Mouse (Mus musculus): Measurements from ENCODE around the gene Abcg1. TPM values are rescaled to one million over a fixed set of nuclear protein-coding genes. Genes with fewer than 3 reads are reported as not detected.

Abcg1 gene
- 1.0 TPM for polyA plus RNA-seq (2014; fragmentation: Illumina TruSeq; extraction: RNeasy Lipid Tissue Mini Kit (QIAGEN cat#74804); ENCODE audit: low replicate concordance)

GRCm38 (mm10) chr17:31057151-31057890, at the start of gene Abcg1:
Gene Abcg1 (plus strand): TSS chr17:31057675.

GRCm38 (mm10) chr17:31129452-31129851, 72.0 kb downstream of the Abcg1 start, which contains the start of gene Tff3:
Gene Tff3 (minus strand): TSS chr17:31129646.

GRCm38 (mm10) chr17:31144040-31145037, 86.9 kb downstream of the Abcg1 start, which contains the start of gene Tff2:
Gene Tff2 (minus strand): TSS chr17:31144282.

GRCm38 (mm10) chr17:31165127-31165526, 107.7 kb downstream of the Abcg1 start, which contains the start of gene Tff1:
Gene Tff1 (minus strand): TSS chr17:31165277.

Other genes starting within 250 kb of the Abcg1 start
- 1.2 TPM for gene Glp1r, start 155.9 kb upstream of the Abcg1 start, polyA plus RNA-seq (2014; fragmentation: Illumina TruSeq; extraction: RNeasy Lipid Tissue Mini Kit (QIAGEN cat#74804); ENCODE audit: low replicate concordance)
- gene Umodl1, start 103.0 kb upstream of the Abcg1 start, polyA plus RNA-seq (2014; fragmentation: Illumina TruSeq; extraction: RNeasy Lipid Tissue Mini Kit (QIAGEN cat#74804); ENCODE audit: low replicate concordance) = not detected
- gene Tff3, start 72.0 kb downstream of the Abcg1 start, polyA plus RNA-seq (2014; fragmentation: Illumina TruSeq; extraction: RNeasy Lipid Tissue Mini Kit (QIAGEN cat#74804); ENCODE audit: low replicate concordance) = 10.6 TPM
- gene Tff2, start 86.6 kb downstream of the Abcg1 start, polyA plus RNA-seq (2014; fragmentation: Illumina TruSeq; extraction: RNeasy Lipid Tissue Mini Kit (QIAGEN cat#74804); ENCODE audit: low replicate concordance) = 11.3 TPM
- gene Tff1, start 107.6 kb downstream of the Abcg1 start, polyA plus RNA-seq (2014; fragmentation: Illumina TruSeq; extraction: RNeasy Lipid Tissue Mini Kit (QIAGEN cat#74804); ENCODE audit: low replicate concordance) = not detected
- gene Tmprss3, start 141.3 kb downstream of the Abcg1 start, polyA plus RNA-seq (2014; fragmentation: Illumina TruSeq; extraction: RNeasy Lipid Tissue Mini Kit (QIAGEN cat#74804); ENCODE audit: low replicate concordance) = not detected
- not detected for gene Ubash3a, start 150.2 kb downstream of the Abcg1 start, polyA plus RNA-seq (2014; fragmentation: Illumina TruSeq; extraction: RNeasy Lipid Tissue Mini Kit (QIAGEN cat#74804); ENCODE audit: low replicate concordance)
- not detected for gene Rsph1, start 219.7 kb downstream of the Abcg1 start, polyA plus RNA-seq (2014; fragmentation: Illumina TruSeq; extraction: RNeasy Lipid Tissue Mini Kit (QIAGEN cat#74804); ENCODE audit: low replicate concordance)
- gene Slc37a1, start 229.1 kb downstream of the Abcg1 start, polyA plus RNA-seq (2014; fragmentation: Illumina TruSeq; extraction: RNeasy Lipid Tissue Mini Kit (QIAGEN cat#74804); ENCODE audit: low replicate concordance) = 3.2 TPM

Data from small intestine, adult 10 weeks (tissue).